Mouse (Mus musculus) skeletal muscle tissue, adult 2 months (tissue): ENCODE data around the gene Egln2.

Experiments
- DNase-seq: peaks from one replicate; pipeline ENCODE4 v3.0.0-alpha.2; 2012; ENCODE audit warnings: low read depth, low spot score

Gene Egln2

GRCm38 (mm10) chr7:27133156-27133555 is 33.4 kb downstream of the Egln2 start:
- DNase-seq = no peak

DNA sequence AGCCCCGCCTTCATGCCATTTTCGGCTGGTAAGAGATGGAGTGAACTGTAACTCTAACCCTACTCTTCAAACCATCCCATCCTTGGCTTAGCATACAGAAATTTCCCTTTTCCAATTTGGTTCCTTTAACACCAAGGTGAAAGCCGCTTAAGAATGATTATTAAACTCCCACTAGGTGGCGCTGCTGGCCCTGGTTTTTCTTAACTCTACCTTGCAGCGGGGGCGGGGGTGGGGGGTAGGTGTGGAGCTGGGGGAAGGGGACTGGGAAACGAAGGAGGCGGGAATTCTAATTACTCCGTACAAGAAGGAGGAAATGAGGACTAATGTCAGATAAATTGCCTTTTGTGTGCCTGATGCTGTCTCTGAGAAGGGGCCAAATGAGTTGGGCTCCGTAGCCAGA is 34.0 kb downstream of the Egln2 start:
- peak; percentile 30 for DNase-seq

DNA sequence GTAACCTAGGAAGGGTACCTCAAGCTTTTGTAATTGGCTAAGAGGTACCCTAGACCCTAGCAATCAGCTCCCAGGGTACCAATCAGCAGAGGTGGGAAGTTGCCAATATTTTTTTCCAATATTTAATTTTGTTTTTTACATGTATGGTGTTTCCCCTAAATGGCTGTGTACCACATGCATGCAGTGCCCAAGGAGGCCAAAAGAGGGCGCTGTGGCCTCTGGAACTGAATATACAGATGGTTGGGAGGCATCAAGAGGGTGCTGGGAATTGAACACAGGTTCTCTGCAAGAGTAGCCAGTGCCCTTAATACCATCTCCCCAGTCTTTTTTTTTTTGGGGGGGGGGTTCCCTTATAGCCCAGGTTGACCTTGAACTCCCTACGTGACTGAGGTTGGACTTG is 35.2 kb downstream of the Egln2 start:
- DNase-seq = no peak

GRCm38 (mm10) chr7:27130521-27131370 is 35.9 kb downstream of the Egln2 start:
- DNase-seq = no peak

DNA sequence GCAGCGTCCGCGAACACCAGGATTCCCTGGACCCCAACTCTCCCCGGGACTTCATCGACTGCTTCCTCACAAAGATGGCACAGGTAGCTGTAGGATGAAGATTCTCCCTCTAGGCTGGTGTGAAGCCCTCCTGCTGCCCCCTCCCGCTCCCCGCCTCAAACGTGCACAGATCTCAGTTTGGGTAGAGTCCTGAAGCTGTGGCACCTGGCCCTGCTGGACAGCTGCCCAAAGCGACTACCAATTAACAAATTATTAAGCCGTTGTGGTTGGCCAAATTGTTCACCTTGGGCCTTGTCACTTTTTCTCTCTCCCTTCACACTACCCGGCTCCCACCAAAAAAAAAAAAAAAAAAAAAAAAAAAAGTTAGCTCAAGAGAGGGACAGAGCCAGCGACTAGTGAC is 36.8 kb downstream of the Egln2 start:
- no peak for DNase-seq

DNA sequence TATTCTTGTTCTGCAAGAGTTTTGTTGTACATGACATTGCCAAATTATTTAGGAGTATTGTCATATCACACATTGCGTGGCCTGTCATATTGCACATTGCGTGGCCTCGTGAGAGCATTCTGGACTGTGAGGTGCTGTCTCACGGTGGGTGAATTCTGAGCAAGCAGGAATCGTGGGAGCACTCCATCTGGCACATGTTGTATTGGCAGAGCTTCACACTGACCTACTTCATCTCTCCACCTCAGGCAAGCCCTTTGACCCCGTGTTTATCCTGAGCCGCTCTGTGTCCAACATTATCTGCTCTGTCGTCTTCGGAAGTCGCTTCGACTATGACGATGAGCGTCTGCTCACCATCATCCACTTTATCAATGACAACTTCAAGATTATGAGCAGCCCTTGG is 37.7 kb downstream of the Egln2 start:
- DNase-seq = no peak

DNA sequence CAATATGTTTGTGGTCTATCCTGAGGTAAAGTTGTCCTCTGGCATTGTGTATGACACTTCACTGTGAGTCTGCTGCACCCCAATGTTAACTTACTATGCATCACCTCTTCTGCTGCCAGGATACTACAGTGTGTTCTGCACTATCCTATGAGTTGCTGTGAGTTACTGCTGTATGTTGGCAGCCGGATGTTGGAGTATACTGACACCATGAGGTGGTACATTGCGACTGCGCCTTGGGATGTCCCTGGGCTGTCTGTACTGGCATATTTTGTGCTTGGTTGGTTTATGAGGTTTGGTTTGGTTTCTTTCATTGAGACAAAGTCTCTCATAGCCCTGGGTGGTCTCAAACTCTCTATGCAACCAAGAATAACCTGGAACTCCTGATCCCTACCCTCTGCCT is 38.4 kb downstream of the Egln2 start:
- no peak for DNase-seq

DNA sequence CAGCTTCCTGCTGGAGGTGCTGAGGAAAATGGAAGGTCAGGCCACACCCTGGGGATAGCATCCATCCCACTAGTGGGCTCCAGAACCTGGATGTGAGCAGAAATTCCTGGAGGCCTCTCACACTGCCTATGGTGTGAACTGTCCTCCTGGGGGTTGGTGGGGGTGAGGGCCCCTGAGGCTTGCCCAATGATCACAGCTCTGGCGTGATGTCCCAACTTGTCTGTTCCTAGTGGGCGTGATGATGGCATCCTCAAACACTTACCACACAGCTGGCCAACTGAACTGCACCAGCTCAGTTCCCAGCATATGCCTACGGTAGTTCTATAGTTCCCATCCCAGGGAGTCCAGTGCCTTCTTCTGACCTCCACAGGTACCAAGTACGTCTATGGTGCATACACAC is 41.6 kb downstream of the Egln2 start:
- DNase-seq = no peak

GRCm38 (mm10) chr7:27124305-27124832 is 42.2 kb downstream of the Egln2 start:
- DNase-seq = no peak

DNA sequence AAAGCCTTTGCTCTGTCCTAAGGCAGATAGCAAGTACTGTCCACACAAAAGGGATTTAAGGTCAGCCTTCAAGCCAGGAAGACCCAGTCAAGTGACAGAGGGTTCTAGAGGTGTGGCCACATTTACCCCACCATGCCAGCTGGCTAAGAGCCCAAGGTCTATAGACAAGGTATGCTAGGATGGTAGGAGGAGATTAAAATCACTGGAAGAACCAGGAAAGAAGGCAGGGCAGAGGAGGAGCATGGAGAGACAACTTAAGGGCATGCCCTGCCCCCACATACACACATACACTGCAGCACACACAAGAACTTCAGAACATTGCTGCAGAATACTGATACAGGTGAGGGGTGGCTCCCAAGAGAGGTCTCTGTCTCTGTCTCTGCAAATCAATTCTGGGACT is 46.9 kb downstream of the Egln2 start, which contains the start of gene Cyp2f2:
Cyp2f2 (plus strand) TSS at position 234 of the 400 bp plus-strand sequence.
- no peak for DNase-seq

DNA sequence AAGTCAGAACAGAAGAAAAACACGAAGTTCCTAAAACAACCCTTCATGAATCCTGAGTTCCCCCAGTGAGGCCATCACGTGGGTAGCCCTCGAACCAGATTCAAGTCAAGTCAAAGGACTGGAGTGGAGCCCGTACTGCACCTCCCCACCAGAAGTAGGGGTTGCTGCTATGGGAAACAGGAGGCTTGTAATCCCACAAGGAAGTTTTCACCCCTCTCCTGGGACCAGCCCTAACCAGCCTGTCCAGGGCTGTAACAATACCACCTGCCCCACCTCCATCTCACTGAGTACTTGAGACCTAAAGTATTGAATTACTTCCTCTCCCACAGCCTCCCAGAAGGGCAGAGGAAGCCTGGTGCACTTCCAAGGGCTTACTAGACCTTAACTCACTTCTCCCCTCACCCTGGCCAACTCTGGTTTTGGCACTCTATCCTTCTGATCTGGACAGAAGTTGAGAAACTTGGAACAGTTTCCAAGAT is 48.5 kb downstream of the Egln2 start:
- DNase-seq = peak; percentile 78

GRCm38 (mm10) chr7:27111987-27112386 is 54.6 kb downstream of the Egln2 start:
- no peak for DNase-seq

- no peak for DNase-seq
Measured at GRCm38 (mm10) chr7:27111038-27111437, 55.6 kb downstream of the Egln2 start.

- no peak for DNase-seq
Measured at GRCm38 (mm10) chr7:27110327-27110726, 56.3 kb downstream of the Egln2 start.
